Mouse (Mus musculus) stomach, embryonic 15.5 days (tissue): ENCODE measurements around the gene Olfr568. TPM values are rescaled to one million over a fixed set of nuclear protein-coding genes. Genes with fewer than 3 reads are reported as not detected.

Experiments
- ATAC-seq: fragments of 200-750 bp; cut with Nextera tagmentation; 2 replicates; pipeline ENCODE4 v1.8.0; 2017; ENCODE audit warnings: low read depth, moderate number of reproducible peaks, moderate TSS enrichment; ENCODE audit not compliant: insufficient read depth, low FRiP score
- H3K27ac ChIP-seq: fragments of 300-500 bp; sonication (generic); 2 replicates; pipeline ENCODE4 v1.5.1; 2015; ENCODE audit warnings: mild to moderate bottlenecking, inconsistent platforms
- H3K27me3 ChIP-seq: fragments of 300-500 bp; sonication (generic); replicated peaks from 2 replicates; pipeline ENCODE4 v1.6.1; 2015; ENCODE audit warnings: inconsistent platforms
- H3K36me3 ChIP-seq: fragments of 300-500 bp; sonication (generic); 2 replicates; pipeline ENCODE4 v1.6.1; 2015; ENCODE audit warnings: inconsistent platforms
- H3K4me1 ChIP-seq: fragments of 300-500 bp; sonication (generic); 2 replicates; pipeline ENCODE4 v1.6.1; 2015; ENCODE audit warnings: inconsistent platforms
- H3K4me2 ChIP-seq: fragments of 300-500 bp; sonication (generic); 2 replicates; pipeline ENCODE4 v1.6.1; 2015; ENCODE audit warnings: mild to moderate bottlenecking, inconsistent platforms
- H3K4me3 ChIP-seq: fragments of 300-500 bp; sonication (generic); replicated peaks from 2 replicates; pipeline ENCODE4 v1.5.1; 2015; ENCODE audit warnings: inconsistent platforms
- H3K9ac ChIP-seq: fragments of 300-500 bp; sonication (generic); 2 replicates; pipeline ENCODE4 v1.6.1; 2015; ENCODE audit warnings: inconsistent platforms
- H3K9me3 ChIP-seq: fragments of 300-500 bp; sonication (generic); 2 replicates; pipeline ENCODE4 v1.6.1; 2016; ENCODE audit warnings: inconsistent platforms
- WGBS: fragments of 180-500 bp; shearing (Covaris S2); methylation state at CpG from one replicate; pipeline ENCODE4 v1.1.7; 2015; 5-methylcytosine and 5-hydroxymethylcytosine counted together
- polyA plus RNA-seq: library from polyadenylated mRNA; unstranded; fragments of >200 nt; fragmentation: Nextera tagmentation; extraction: Ambion mirVana; gene quantifications from 2 replicates; pipeline ENCODE4 v1.2.1, GENCODE M21; 2015

Gene Olfr568
- polyA plus RNA-seq, result not detected in 2 replicates

DNA sequence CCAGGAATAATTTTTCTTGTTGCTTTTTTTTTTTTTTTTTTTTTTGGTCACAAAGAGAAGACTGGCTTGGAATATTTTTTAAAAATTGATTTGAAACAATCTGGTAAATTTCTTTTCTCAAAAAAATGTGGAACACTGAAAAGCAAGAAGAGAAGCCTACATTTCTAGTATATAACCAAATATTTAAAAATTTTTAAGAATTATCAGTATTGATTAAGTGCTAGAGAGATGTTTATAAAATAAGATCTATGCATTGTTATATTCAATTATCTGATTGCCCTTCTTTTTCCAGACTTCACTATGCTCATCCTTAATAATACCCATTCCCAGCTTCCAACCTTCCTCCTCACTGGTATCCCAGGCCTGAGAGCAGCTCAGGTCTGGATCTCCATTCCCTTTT lies at the start of gene Olfr568:
Olfr568 (plus strand) TSS at position 301 of the 400 bp plus-strand sequence.
- no peak within 1 kb of the TSS for H3K9ac ChIP-seq
- H3K4me2 ChIP-seq, result no peak within 1 kb of the TSS
- no peak within 1 kb of the TSS for H3K27ac ChIP-seq
- ATAC-seq, result no peak
- no peak within 1 kb of the TSS for H3K4me3 ChIP-seq
- H3K27me3 ChIP-seq, result no peaks in the 10 kb centered on the region
- no peaks in the 10 kb centered on the region for H3K9me3 ChIP-seq
- H3K36me3 ChIP-seq, result no peaks in the 10 kb centered on the region
- H3K4me1 ChIP-seq, result no peaks in the 10 kb centered on the region

DNA sequence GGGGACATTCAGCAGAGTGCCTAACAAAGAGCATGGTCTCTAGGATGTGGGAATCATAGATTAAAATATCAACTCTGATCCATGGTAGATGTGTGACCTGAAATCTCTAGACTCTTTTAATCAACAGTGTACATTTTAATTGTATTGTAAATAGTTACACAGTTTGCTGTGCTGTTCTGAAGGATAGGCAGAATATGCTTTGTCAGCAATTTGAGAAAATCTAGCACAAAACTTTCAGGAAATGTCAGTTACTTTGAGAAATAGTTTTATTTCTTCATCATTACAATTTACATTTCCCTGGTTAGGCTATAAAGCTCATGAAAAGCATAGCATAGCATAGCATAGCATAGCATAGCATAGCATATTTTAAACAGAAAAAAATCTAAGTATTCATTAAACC lies 21.1 kb upstream of the Olfr568 start:
- H3K9me3 ChIP-seq, result no peaks in the 10 kb centered on the region
- H3K9ac ChIP-seq, result no peak overlapping the region
- H3K27ac ChIP-seq, result no peak overlapping the region
- H3K4me3 ChIP-seq, result no peak overlapping the region
- H3K4me2 ChIP-seq, result no peak overlapping the region
- no peaks in the 10 kb centered on the region for H3K27me3 ChIP-seq
- no peaks in the 10 kb centered on the region for H3K36me3 ChIP-seq
- H3K4me1 ChIP-seq, result no peaks in the 10 kb centered on the region
- ATAC-seq, result no peak

DNA sequence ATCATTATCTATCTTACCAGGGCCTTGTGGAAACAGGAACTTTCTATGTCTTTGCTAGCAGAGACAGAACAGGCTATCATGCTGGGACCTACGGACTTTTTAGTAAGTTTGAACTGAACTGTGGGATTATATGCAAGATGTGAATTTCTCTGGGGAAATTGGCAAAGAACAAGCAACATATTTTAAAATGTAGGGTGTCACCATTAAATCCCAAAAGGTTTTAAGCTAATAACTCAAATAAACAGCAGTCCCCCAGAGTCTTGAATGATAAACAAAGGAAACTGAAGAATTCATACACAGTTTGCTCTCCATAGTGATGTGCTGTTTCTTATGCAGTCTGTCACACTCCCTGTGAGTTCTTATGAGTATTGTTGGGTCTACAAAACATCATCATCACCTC lies 18.3 kb upstream of the Olfr568 start, which contains the start of gene Olfr566:
Olfr566 (minus strand) TSS at position 101 of the 400 bp plus-strand sequence.
- Histone ChIP-seq H3K9ac (no peak within 1 kb of the TSS), H3K4me1 (no peaks in the 10 kb centered on the region), H3K4me2 (no peak within 1 kb of the TSS), H3K27me3 (no peaks in the 10 kb centered on the region), H3K9me3 (no peaks in the 10 kb centered on the region), H3K4me3 (no peak within 1 kb of the TSS), H3K27ac (no peak within 1 kb of the TSS), H3K36me3 (no peaks in the 10 kb centered on the region)
- no peak for ATAC-seq
- WGBS, result 64% methylated on average over 1 of the region's 1 CpGs

DNA sequence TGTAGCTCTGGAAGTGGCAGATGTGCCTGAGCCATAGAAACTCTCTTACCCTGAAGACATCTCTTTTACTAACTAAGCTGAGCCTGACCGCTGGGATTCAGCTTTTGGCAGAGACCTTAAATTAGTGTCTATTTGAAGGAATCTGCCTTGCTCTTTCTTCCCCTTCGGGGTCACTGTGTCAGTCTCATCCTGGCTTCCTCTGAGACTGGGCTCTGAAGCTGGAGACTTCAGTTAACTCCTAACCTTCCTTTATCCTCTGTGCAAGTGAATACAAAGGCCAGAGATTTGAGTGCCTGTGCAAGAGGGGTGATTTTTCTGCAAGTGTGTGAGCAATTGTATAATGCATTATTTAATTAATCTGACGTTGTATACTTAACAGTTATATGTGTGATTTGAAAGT lies 13.9 kb downstream of the Olfr568 start, which contains the start of gene Olfr569:
Olfr569 (minus strand) TSS at position 101 of the 400 bp plus-strand sequence.
- Histone ChIP-seq H3K9me3 (no peaks in the 10 kb centered on the region), H3K27me3 (no peaks in the 10 kb centered on the region), H3K4me3 (no peak within 1 kb of the TSS), H3K4me1 (no peaks in the 10 kb centered on the region), H3K4me2 (no peak within 1 kb of the TSS), H3K36me3 (no peaks in the 10 kb centered on the region), H3K27ac (no peak within 1 kb of the TSS), H3K9ac (no peak within 1 kb of the TSS)
- 52% methylated on average over 3 of the region's 3 CpGs for WGBS
- ATAC-seq, result no peak

DNA sequence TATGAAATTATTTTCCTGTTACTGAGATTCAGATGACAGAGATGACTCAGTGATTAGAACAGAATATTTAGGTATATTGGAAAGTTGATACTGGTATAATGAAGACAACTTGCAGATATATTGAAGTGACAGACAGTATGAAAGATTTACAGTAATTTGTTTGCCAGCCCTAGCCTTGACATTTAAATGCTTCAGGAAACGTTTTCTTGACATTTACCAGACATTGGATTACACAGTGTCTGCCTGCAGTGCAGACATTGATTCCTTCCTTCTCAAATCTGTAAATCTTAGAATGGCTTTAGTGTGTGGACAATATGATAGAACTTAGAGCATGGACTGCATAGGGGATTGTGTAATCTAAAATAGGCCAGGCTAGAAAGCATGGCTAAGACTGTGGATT lies 38.3 kb downstream of the Olfr568 start:
- no peak overlapping the region for H3K27ac ChIP-seq
- no peaks in the 10 kb centered on the region for H3K4me1 ChIP-seq
- H3K27me3 ChIP-seq, result no peaks in the 10 kb centered on the region
- no peaks in the 10 kb centered on the region for H3K36me3 ChIP-seq
- no peaks in the 10 kb centered on the region for H3K9me3 ChIP-seq
- 7% methylated on average over 1 of the region's 1 CpGs for WGBS
- H3K4me2 ChIP-seq, result no peak overlapping the region
- no peak overlapping the region for H3K9ac ChIP-seq
- no peak overlapping the region for H3K4me3 ChIP-seq
- no peak for ATAC-seq

DNA sequence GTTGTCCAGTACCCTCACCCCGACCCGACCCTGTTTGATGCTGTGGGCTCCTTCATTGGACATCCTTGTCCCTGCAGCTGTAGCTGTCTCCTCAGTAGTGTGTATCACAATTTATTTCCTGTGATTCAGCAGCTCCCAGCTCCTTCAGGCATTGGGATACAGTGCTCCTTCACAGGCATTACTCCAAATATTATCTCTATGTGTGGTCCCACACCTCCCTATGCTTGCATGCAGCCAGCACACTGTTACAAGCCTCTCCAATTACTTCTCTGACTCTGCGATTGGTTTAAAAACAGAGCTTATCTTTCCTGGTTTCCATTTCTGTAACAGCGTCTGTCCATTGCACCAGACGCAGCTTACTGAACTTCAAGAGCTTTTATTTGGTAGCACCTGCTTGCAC lies 39.5 kb downstream of the Olfr568 start:
- Histone ChIP-seq H3K27me3 (no peaks in the 10 kb centered on the region), H3K9me3 (no peaks in the 10 kb centered on the region), H3K4me2 (no peak overlapping the region), H3K4me1 (no peaks in the 10 kb centered on the region), H3K4me3 (no peak overlapping the region), H3K36me3 (no peaks in the 10 kb centered on the region), H3K27ac (no peak overlapping the region), H3K9ac (no peak overlapping the region)
- no peak for ATAC-seq
- 45% methylated on average over 5 of the region's 5 CpGs for WGBS

DNA sequence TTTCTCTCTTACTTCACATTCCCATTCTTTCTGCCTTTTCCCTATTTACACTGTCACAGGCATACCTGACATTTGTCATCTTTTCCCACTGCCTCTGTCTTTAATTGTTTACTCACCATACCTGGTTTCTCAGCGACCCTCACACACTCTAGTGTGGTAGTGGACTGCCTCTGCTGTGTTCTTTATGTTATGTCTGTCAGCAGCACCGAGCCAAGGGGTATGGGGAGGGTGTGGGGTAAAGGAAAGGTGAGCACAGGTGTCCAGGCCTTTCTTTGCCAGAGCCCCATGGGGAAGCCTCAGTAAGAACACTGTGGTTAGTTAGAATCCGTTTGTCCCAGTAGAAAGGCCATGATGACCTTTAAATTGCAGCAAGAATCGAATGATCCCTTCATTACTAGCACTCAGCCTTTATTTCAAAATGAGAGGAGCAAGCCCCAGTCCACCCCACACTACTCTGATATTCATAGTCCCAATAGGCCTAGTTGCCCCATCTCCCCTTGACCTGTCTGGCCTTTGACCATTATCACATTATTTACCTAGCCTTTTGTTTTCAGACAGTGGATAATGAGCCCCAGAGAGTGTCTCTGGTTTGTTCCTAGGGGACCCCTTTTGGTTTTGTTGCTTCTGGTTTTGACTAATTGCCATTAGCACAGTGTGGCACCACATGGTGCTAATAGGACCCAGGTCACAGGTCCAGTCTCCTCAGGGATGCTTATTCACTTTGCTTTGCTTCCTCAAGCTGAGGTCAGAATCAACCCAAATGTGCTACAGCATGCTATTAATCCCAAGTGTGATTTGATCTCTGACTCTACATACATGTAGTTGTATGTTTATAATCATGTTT lies 40.3 kb downstream of the Olfr568 start, which contains the start of gene Olfr571:
Olfr571 (minus strand) TSS at position 505 of the 844 bp plus-strand sequence.
- H3K27me3 ChIP-seq, result no peaks in the 10 kb centered on the region
- H3K4me2 ChIP-seq, result no peak within 1 kb of the TSS
- H3K27ac ChIP-seq, result no peak within 1 kb of the TSS
- no peaks in the 10 kb centered on the region for H3K36me3 ChIP-seq
- H3K9me3 ChIP-seq, result no peaks in the 10 kb centered on the region
- ATAC-seq, result no peak
- H3K4me1 ChIP-seq, result no peaks in the 10 kb centered on the region
- 58% methylated on average over 4 of the region's 4 CpGs for WGBS
- H3K9ac ChIP-seq, result no peak within 1 kb of the TSS
- no peak within 1 kb of the TSS for H3K4me3 ChIP-seq

DNA sequence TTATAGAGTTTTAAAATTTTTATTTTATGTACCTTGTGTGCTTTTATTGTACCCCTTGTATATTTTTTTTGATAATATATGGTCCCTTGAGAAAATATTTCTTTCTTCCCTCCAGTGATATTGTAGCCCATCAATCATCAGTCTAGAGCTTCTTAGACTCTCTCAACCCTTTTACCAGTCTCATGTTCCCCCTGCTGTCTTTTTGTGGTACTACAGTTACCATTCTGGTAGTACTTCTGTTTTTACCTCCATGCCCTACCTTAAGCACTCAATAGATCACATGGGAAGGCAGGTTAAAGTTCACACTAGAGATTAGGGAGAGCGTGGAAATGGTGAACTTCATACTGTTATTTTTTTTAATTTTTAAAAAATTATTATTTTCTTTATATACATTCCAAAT lies 42.7 kb downstream of the Olfr568 start:
- Histone ChIP-seq H3K27me3 (no peaks in the 10 kb centered on the region), H3K27ac (no peak overlapping the region), H3K4me1 (no peaks in the 10 kb centered on the region), H3K36me3 (no peaks in the 10 kb centered on the region), H3K9me3 (no peaks in the 10 kb centered on the region), H3K9ac (no peak overlapping the region), H3K4me2 (no peak overlapping the region), H3K4me3 (no peak overlapping the region)
- ATAC-seq, result peak; percentile 53; the same call in 1 of the 2 replicates
- 3% methylated on average over 1 of the region's 1 CpGs for WGBS

DNA sequence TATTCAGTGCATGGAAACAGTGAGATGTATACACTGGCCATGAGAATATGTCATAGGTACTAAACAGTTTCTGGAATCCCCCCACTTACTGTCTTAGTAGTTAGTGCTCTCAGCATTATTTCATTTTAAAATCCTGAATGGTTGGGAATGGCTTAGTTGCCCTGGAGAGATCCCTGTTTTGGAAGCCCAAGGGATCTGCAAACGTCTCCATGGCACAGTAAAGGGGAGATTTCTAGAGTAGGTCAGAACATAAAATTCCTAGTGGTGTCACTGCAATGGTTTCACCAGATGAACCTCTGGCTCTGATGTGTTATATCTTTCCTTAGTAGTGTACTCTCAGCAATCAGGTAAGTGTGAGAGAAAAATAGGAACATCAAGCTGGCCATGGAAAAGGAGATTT lies 47.2 kb downstream of the Olfr568 start, which contains the start of gene Olfr572:
Olfr572 (plus strand) TSS at position 301 of the 400 bp plus-strand sequence.
- Histone ChIP-seq H3K9me3 (no peaks in the 10 kb centered on the region), H3K27ac (no peak within 1 kb of the TSS), H3K4me3 (no peak within 1 kb of the TSS), H3K4me1 (no peaks in the 10 kb centered on the region), H3K9ac (no peak within 1 kb of the TSS), H3K36me3 (no peaks in the 10 kb centered on the region), H3K27me3 (no peaks in the 10 kb centered on the region), H3K4me2 (no peak within 1 kb of the TSS)
- no peak for ATAC-seq
- 58% methylated on average over 1 of the region's 1 CpGs for WGBS

DNA sequence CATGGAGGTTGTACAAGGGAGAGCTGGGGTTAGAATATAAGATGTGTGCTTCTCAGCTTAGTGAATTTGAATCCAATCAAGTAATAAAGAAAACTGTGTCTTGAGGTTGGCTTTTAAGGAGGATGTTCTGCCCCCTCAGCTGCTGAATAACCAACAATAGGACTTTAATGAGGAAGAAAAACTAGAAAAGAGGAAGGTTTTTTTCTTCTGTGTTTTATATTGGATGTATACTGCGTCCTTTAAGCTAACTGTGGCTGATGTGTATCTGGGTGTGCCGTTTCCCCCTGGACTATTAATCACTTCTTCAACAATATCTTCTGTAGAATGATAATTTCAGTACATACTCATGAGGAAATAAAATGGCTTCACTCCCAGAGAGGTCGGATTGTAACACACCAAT lies 50.2 kb downstream of the Olfr568 start:
- Histone ChIP-seq H3K4me1 (no peaks in the 10 kb centered on the region), H3K36me3 (no peaks in the 10 kb centered on the region), H3K9ac (no peak overlapping the region), H3K9me3 (no peaks in the 10 kb centered on the region), H3K27me3 (no peaks in the 10 kb centered on the region), H3K4me3 (no peak overlapping the region), H3K4me2 (no peak overlapping the region), H3K27ac (no peak overlapping the region)
- 60% methylated on average over 3 of the region's 3 CpGs for WGBS
- ATAC-seq, result no peak
